In the genomic region with DNA sequence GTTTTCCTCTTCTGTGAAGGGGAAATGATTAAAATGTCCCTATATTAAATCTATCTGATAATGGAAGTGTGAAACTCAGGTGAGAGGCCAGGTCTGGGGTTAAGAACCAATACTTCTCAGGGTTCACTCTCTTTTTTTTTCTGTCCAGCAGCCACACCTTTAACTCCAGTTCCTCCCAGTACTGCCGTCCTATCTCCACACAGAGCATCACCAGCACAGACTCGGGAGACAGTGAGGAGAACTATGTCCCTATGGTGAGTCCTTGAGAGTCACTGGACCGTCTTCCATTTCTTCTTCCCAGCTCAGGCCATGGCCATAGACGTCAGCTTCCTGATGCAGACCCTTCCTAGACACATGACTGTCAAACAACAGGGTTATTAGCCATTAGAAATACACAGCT, we compare ENCODE assay signal across 22 mouse cellular contexts.
"Had no signal": no experiment of that assay in that cellular context is flagged by ENCODE, and none has a peak within 500 bp of the region (broad histone marks: within the 10 kb centered on the region; RNA-seq: fewer than 3 reads in every experiment).

No protein-coding gene starts in this region.

- H3K4me3 ChIP-seq: heart, embryonic 12.5 days; hindbrain, embryonic 13.5 days; hindbrain, embryonic 15.5 days; intestine, embryonic 15.5 days; kidney, embryonic 15.5 days; limb, embryonic 13.5 days; limb, embryonic 15.5 days; liver, embryonic 12.5 days had no signal

- H3K4me1 ChIP-seq: hindbrain, embryonic 13.5 days; hindbrain, embryonic 15.5 days; intestine, embryonic 15.5 days; kidney, embryonic 15.5 days; limb, embryonic 13.5 days; limb, embryonic 15.5 days had no signal

- H3K9me3 ChIP-seq: heart, embryonic 12.5 days; hindbrain, embryonic 13.5 days; hindbrain, embryonic 15.5 days; intestine, embryonic 15.5 days; kidney, embryonic 15.5 days; limb, embryonic 13.5 days; limb, embryonic 15.5 days; liver, embryonic 12.5 days had no signal

- H3K27me3 ChIP-seq: heart, embryonic 12.5 days; hindbrain, embryonic 13.5 days; hindbrain, embryonic 15.5 days; intestine, embryonic 15.5 days; kidney, embryonic 15.5 days; limb, embryonic 13.5 days; limb, embryonic 15.5 days; liver, embryonic 12.5 days had no signal

- H3K9ac ChIP-seq: heart, embryonic 12.5 days; hindbrain, embryonic 13.5 days; hindbrain, embryonic 15.5 days; intestine, embryonic 15.5 days; kidney, embryonic 15.5 days; limb, embryonic 13.5 days; limb, embryonic 15.5 days; liver, embryonic 12.5 days had no signal

- H3K27ac ChIP-seq: hindbrain, embryonic 13.5 days; hindbrain, embryonic 15.5 days; hindbrain, postnatal 0 days; intestine, embryonic 15.5 days; kidney, embryonic 15.5 days; kidney, postnatal 0 days; limb, embryonic 13.5 days; limb, embryonic 15.5 days; liver, embryonic 12.5 days had no signal

- H3K4me2 ChIP-seq: heart, embryonic 12.5 days; hindbrain, embryonic 13.5 days; hindbrain, embryonic 15.5 days; intestine, embryonic 15.5 days; kidney, embryonic 15.5 days; limb, embryonic 13.5 days; limb, embryonic 15.5 days; liver, embryonic 12.5 days had no signal

- ATAC-seq: hindbrain, postnatal 0 days; intestine, embryonic 15.5 days; liver, embryonic 12.5 days had no signal

- DNase-seq: gastrocnemius, postnatal 14 days; gastrocnemius, postnatal 36 days; heart, adult 18-20 months; heart, postnatal 10 days; kidney, adult 11 months; kidney, adult 2 months; kidney, adult 9 months; kidney, postnatal 14 days; kidney, postnatal 36 days; layer of hippocampus, adult 9-11 months; layer of hippocampus, postnatal 36 days; left cerebral cortex, postnatal 4 days had no signal
